11 mouse cellular contexts compared by ENCODE assay signal in genomic region chr1:73744555-73745234, GRCm38 (mm10).
DNase-seq lines count a peak whose midpoint lies in the region; ATAC-seq lines count a peak whose summit lies in the region.
"Had no signal": no experiment of that assay in that cellular context is flagged by ENCODE, and none has a peak within 500 bp of the region (broad histone marks: within the 10 kb centered on the region; RNA-seq: fewer than 3 reads in every experiment).

No protein-coding gene starts in this region.

- H3K4me2 ChIP-seq in embryonic facial prominence, embryonic 12.5 days (replicated peaks) = no peak overlapping the region
- H3K4me2 ChIP-seq in hindbrain, embryonic 14.5 days (replicated peaks) = no peak overlapping the region
- no peak overlapping the region for H3K4me2 ChIP-seq in midbrain, embryonic 15.5 days
- H3K4me2 ChIP-seq: heart, embryonic 12.5 days had no signal

- H3K4me3 ChIP-seq in heart, embryonic 10.5 days = no peak overlapping the region
- no peak overlapping the region for H3K4me3 ChIP-seq in embryonic facial prominence, embryonic 12.5 days
- no peak overlapping the region for H3K4me3 ChIP-seq in hindbrain, embryonic 14.5 days (replicated peaks; ENCODE audit: low read length)
- no peak overlapping the region for H3K4me3 ChIP-seq in midbrain, embryonic 15.5 days
- H3K4me3 ChIP-seq: heart, embryonic 12.5 days had no signal

- WGBS in heart, embryonic 10.5 days = 73% methylated on average over 4 of the region's 4 CpGs
- WGBS in embryonic facial prominence, embryonic 12.5 days = 38% methylated on average over 4 of the region's 4 CpGs
- WGBS in hindbrain, embryonic 14.5 days = 55% methylated on average over 4 of the region's 4 CpGs
- WGBS in midbrain, embryonic 15.5 days = 31% methylated on average over 4 of the region's 4 CpGs

- H3K27ac ChIP-seq in heart, embryonic 10.5 days = peak overlapping the region; percentile 59
- peak overlapping the region; percentile 77 for H3K27ac ChIP-seq in embryonic facial prominence, embryonic 12.5 days
- 0 out of 2 replicates have a peak overlapping the region, but pooled peaks have one; percentile 2 for H3K27ac ChIP-seq in hindbrain, embryonic 14.5 days
- no peak overlapping the region for H3K27ac ChIP-seq in midbrain, embryonic 15.5 days

- no peaks in the 10 kb centered on the region for H3K36me3 ChIP-seq in heart, embryonic 10.5 days
- no peaks in the 10 kb centered on the region for H3K36me3 ChIP-seq in embryonic facial prominence, embryonic 12.5 days
- no peaks in the 10 kb centered on the region for H3K36me3 ChIP-seq in hindbrain, embryonic 14.5 days (replicated peaks; ENCODE audit: control insufficient read depth, insufficient read depth)
- no peaks in the 10 kb centered on the region for H3K36me3 ChIP-seq in midbrain, embryonic 15.5 days (replicated peaks)
- H3K36me3 ChIP-seq: heart, embryonic 12.5 days had no signal

- H3K9ac ChIP-seq in embryonic facial prominence, embryonic 12.5 days = no peak overlapping the region
- no peak overlapping the region for H3K9ac ChIP-seq in hindbrain, embryonic 14.5 days
- no peak overlapping the region for H3K9ac ChIP-seq in midbrain, embryonic 15.5 days
- H3K9ac ChIP-seq: heart, embryonic 12.5 days had no signal

- no peak for DNase-seq in heart, embryonic 10.5 days (ENCODE audit: low spot score)
- DNase-seq in heart, postnatal 4 days = no peak
- DNase-seq in hindbrain, embryonic 14.5 days (ENCODE audit: low spot score) = no peak
- no peak for DNase-seq in spleen, adult 18-20 months
- no peak for DNase-seq in right cerebral cortex, postnatal 36 days (ENCODE audit: low spot score in 2 of 2)
- DNase-seq in left cerebral cortex, adult 8-10 months (ENCODE audit: low spot score in 2 of 2) = no peak
- DNase-seq: cerebellum, adult 8-10 months; kidney, postnatal 25 days had no signal

- no peaks in the 10 kb centered on the region for H3K9me3 ChIP-seq in heart, embryonic 10.5 days
- no peaks in the 10 kb centered on the region for H3K9me3 ChIP-seq in embryonic facial prominence, embryonic 12.5 days
- H3K9me3 ChIP-seq in hindbrain, embryonic 14.5 days (ENCODE audit: control insufficient read depth, low read length) = no peaks in the 10 kb centered on the region
- H3K9me3 ChIP-seq in midbrain, embryonic 15.5 days = no peaks in the 10 kb centered on the region
- H3K9me3 ChIP-seq: heart, embryonic 12.5 days had no signal

- peaks cover 19% of the 10 kb centered on the region for H3K4me1 ChIP-seq in heart, embryonic 10.5 days
- H3K4me1 ChIP-seq in embryonic facial prominence, embryonic 12.5 days = peaks cover 16% of the 10 kb centered on the region
- peaks cover 11% of the 10 kb centered on the region; the same call in 1 of the 2 replicates for H3K4me1 ChIP-seq in hindbrain, embryonic 14.5 days (replicated peaks; ENCODE audit: control insufficient read depth, insufficient read depth, low read length)
- peaks cover 12% of the 10 kb centered on the region for H3K4me1 ChIP-seq in midbrain, embryonic 15.5 days

- ATAC-seq in embryonic facial prominence, embryonic 12.5 days (ENCODE audit: insufficient number of reproducible peaks, insufficient read depth, low FRiP score, low TSS enrichment) = peak; percentile 69
- peak; percentile 51; the same call in 1 of the 2 replicates for ATAC-seq in hindbrain, embryonic 14.5 days (ENCODE audit: low FRiP score)
- peak; percentile 54 for ATAC-seq in midbrain, embryonic 15.5 days (replicated peaks)

- H3K27me3 ChIP-seq in heart, embryonic 10.5 days (ENCODE audit: insufficient read depth, poor library complexity, severe bottlenecking) = no peaks in the 10 kb centered on the region
- H3K27me3 ChIP-seq in embryonic facial prominence, embryonic 12.5 days = no peaks in the 10 kb centered on the region
- H3K27me3 ChIP-seq in hindbrain, embryonic 14.5 days (ENCODE audit: control insufficient read depth, insufficient read depth, low read length) = no peaks in the 10 kb centered on the region
- no peaks in the 10 kb centered on the region for H3K27me3 ChIP-seq in midbrain, embryonic 15.5 days (replicated peaks)
- H3K27me3 ChIP-seq: heart, embryonic 12.5 days had no signal
